Comparison of ENCODE assay signal across 19 mouse cellular contexts in the genomic region with DNA sequence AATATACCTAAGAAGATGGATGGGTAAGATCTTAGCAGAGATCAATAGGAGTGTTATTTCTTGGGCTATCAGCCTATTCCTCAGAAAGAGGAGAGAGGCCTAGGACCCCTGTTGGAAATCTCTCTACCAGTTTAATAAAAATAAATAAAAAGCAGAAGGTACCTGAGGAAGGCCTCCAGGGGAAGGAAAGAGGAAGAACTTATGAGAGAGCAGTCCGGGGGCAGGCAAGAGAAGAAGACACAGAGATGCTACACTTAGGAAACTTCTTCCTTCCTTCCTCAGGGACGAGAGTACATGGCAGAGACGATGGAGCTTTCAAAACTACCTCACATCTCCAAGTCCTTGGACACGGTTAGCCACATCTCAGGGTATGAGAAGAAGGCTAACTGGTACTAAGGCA. TPM values are rescaled to one million over a fixed set of nuclear protein-coding genes. Genes with fewer than 3 reads are reported as not detected.
"Had no signal": no experiment of that assay in that cellular context is flagged by ENCODE, and none has a peak within 500 bp of the region (broad histone marks: within the 10 kb centered on the region; RNA-seq: fewer than 3 reads in every experiment).

No protein-coding gene starts in this region.

- H3K27ac ChIP-seq: kidney, embryonic 15.5 days; layer of hippocampus, adult 2 months; left cerebral cortex, adult 2 months; lung, embryonic 15.5 days had no signal

- H3K9me3 ChIP-seq: kidney, embryonic 15.5 days; lung, embryonic 15.5 days had no signal

- DNase-seq: kidney, postnatal 10 days; kidney, postnatal 4 days had no signal

- H3K4me1 ChIP-seq: kidney, embryonic 15.5 days; lung, embryonic 15.5 days had no signal

- H3K36me3 ChIP-seq: kidney, embryonic 15.5 days; lung, embryonic 15.5 days had no signal

- H3K9ac ChIP-seq: kidney, embryonic 15.5 days; lung, embryonic 15.5 days had no signal

- ATAC-seq: inflammation-experienced regulatory T-cells, adult 6 months had no signal

- H3K27me3 ChIP-seq: kidney, embryonic 15.5 days; lung, embryonic 15.5 days had no signal

- H3K4me2 ChIP-seq: kidney, embryonic 15.5 days; lung, embryonic 15.5 days; midbrain, embryonic 11.5 days had no signal

- H3K4me3 ChIP-seq: kidney, embryonic 15.5 days; layer of hippocampus, adult 2 months; left cerebral cortex, adult 2 months; lung, embryonic 15.5 days had no signal

RNA-seq across cellular contexts. Expression of gene Treml4, which starts 10.0 kb away (rescaled TPM):
- total RNA-seq: layer of hippocampus, adult 2 months; layer of hippocampus, postnatal 25 days; left cerebral cortex, postnatal 10 days; left cerebral cortex, postnatal 36 days; megakaryocyte-erythroid progenitor cell, adult 5-6 weeks had no signal
- polyA plus RNA-seq: midbrain, embryonic 14.5 days had no signal

RNA-seq across cellular contexts. Expression of gene Treml2, which starts 25.2 kb away (rescaled TPM):
- polyA plus RNA-seq: testis, adult 2 months had no signal

RNA-seq across cellular contexts. Expression of gene Trem3, which starts 26.5 kb away (rescaled TPM):
- total RNA-seq: layer of hippocampus, adult 2 months; layer of hippocampus, postnatal 25 days; megakaryocyte-erythroid progenitor cell, adult 5-6 weeks; midbrain, postnatal 0 days had no signal
- polyA plus RNA-seq: inflammation-experienced regulatory T-cells, adult 6 months; kidney, embryonic 15.5 days; limb, embryonic 11.5 days; limb, embryonic 14.5 days; midbrain, embryonic 11.5 days; midbrain, embryonic 14.5 days; midbrain, postnatal 0 days; neural tube, embryonic 11.5 days; neural tube, embryonic 14.5 days; testis, adult 2 months had no signal

RNA-seq across cellular contexts. Expression of gene Trem1, which starts 41.5 kb away (rescaled TPM):
- total RNA-seq: layer of hippocampus, adult 2 months; layer of hippocampus, postnatal 25 days; left cerebral cortex, adult 2 months; left cerebral cortex, postnatal 10 days; left cerebral cortex, postnatal 36 days; midbrain, postnatal 0 days had no signal
- polyA plus RNA-seq: inflammation-experienced regulatory T-cells, adult 6 months; midbrain, embryonic 11.5 days; midbrain, embryonic 14.5 days; midbrain, postnatal 0 days; neural tube, embryonic 14.5 days had no signal

RNA-seq across cellular contexts. Expression of gene B430306N03Rik, which starts 41.8 kb away (rescaled TPM):
- total RNA-seq: layer of hippocampus, adult 2 months; left cerebral cortex, postnatal 10 days had no signal
- polyA plus RNA-seq: neural tube, embryonic 11.5 days; neural tube, embryonic 14.5 days had no signal
